Mouse (Mus musculus): Measurements from ENCODE around the gene Ptprz1.
"Not testable (repeated sequence)": the region's sequence is repeated elsewhere in the genome, so short reads cannot be mapped to it uniquely, and the experiment has no call there.

Gene Ptprz1

GRCm38 (mm10) chr6:23014988-23015613, 139.8 kb downstream of the Ptprz1 start:
- DNase-seq (ENCODE audit: low spot score) = no peak

- DNase-seq (ENCODE audit: low spot score) = no peak
These were observed 152.9 kb downstream of the Ptprz1 start for GRCm38 (mm10) chr6:23028251-23028650.

- DNase-seq (ENCODE audit: low spot score) = no peak
These were observed 173.5 kb downstream of the Ptprz1 start for GRCm38 (mm10) chr6:23048836-23049235.

GRCm38 (mm10) chr6:23055734-23056133, 180.4 kb downstream of the Ptprz1 start:
- DNase-seq (ENCODE audit: low spot score) = no peak

GRCm38 (mm10) chr6:23076060-23076459, 200.8 kb downstream of the Ptprz1 start:
- no peak for DNase-seq (ENCODE audit: low spot score)

- DNase-seq (ENCODE audit: low spot score) = no peak
These were observed 203.0 kb downstream of the Ptprz1 start for GRCm38 (mm10) chr6:23078273-23078672.

GRCm38 (mm10) chr6:23079991-23080680, 204.8 kb downstream of the Ptprz1 start:
- no peak for DNase-seq (ENCODE audit: low spot score)

GRCm38 (mm10) chr6:23084587-23085421, 209.5 kb downstream of the Ptprz1 start:
- DNase-seq (ENCODE audit: low spot score) = no peak

GRCm38 (mm10) chr6:23089292-23089691, 214.0 kb downstream of the Ptprz1 start:
- not testable (repeated sequence) for DNase-seq (ENCODE audit: low spot score)

- DNase-seq (ENCODE audit: low spot score) = not testable (repeated sequence)
These were observed 215.2 kb downstream of the Ptprz1 start for GRCm38 (mm10) chr6:23090346-23091055.
